Mouse (Mus musculus): Measurements from ENCODE around the gene Zfp398.
"Not testable (repeated sequence)": the region's sequence is repeated elsewhere in the genome, so short reads cannot be mapped to it uniquely, and the experiment has no call there.

The Zfp398 gene

GRCm38 (mm10) chr6:47824241-47824640, 11.2 kb upstream of the Zfp398 start:
- DNase-seq (ENCODE audit: low spot score in 2 of 2): no peak

- no peak for DNase-seq (ENCODE audit: low spot score in 2 of 2)
Measured at GRCm38 (mm10) chr6:47827462-47827861, 8.0 kb upstream of the Zfp398 start.

GRCm38 (mm10) chr6:47828950-47829349, 6.5 kb upstream of the Zfp398 start:
- no peak for DNase-seq (ENCODE audit: low spot score in 2 of 2)

GRCm38 (mm10) chr6:47830104-47831078, 5.1 kb upstream of the Zfp398 start, which contains the start of gene Zfp786:
Zfp786 (minus strand) TSS chr6:47830867.
- DNase-seq (ENCODE audit: low spot score in 2 of 2): peak; percentile 87 to 89

GRCm38 (mm10) chr6:47832220-47832619, 3.2 kb upstream of the Zfp398 start:
- DNase-seq (ENCODE audit: low spot score in 2 of 2): no peak

GRCm38 (mm10) chr6:47835984-47836521, 592 bp downstream of the Zfp398 start:
- peak; percentile 45 to 49 for DNase-seq (ENCODE audit: low spot score in 2 of 2)

- DNase-seq (ENCODE audit: low spot score in 2 of 2): no peak
Measured at GRCm38 (mm10) chr6:47837630-47838029, 2.2 kb downstream of the Zfp398 start.

GRCm38 (mm10) chr6:47841077-47841476, 5.6 kb downstream of the Zfp398 start:
- no peak for DNase-seq (ENCODE audit: low spot score in 2 of 2)

GRCm38 (mm10) chr6:47841831-47842230, 6.4 kb downstream of the Zfp398 start:
- DNase-seq (ENCODE audit: low spot score in 2 of 2): no peak

GRCm38 (mm10) chr6:47842337-47842736, 6.9 kb downstream of the Zfp398 start:
- no peak for DNase-seq (ENCODE audit: low spot score in 2 of 2)

GRCm38 (mm10) chr6:47845779-47846178, 10.3 kb downstream of the Zfp398 start:
- DNase-seq (ENCODE audit: low spot score in 2 of 2): no peak

GRCm38 (mm10) chr6:47857241-47857640, 21.8 kb downstream of the Zfp398 start:
- no peak for DNase-seq (ENCODE audit: low spot score in 2 of 2)

- not testable (repeated sequence) for DNase-seq (ENCODE audit: low spot score in 2 of 2)
Measured at GRCm38 (mm10) chr6:47857729-47858128, 22.3 kb downstream of the Zfp398 start.

- DNase-seq (ENCODE audit: low spot score in 2 of 2): no peak
Measured at GRCm38 (mm10) chr6:47872266-47872665, 36.8 kb downstream of the Zfp398 start.

- no peak for DNase-seq (ENCODE audit: low spot score in 2 of 2)
Measured at GRCm38 (mm10) chr6:47877058-47877457, 41.6 kb downstream of the Zfp398 start, which contains the start of gene Zfp282. Zfp282 (plus strand) TSS chr6:47877204.

GRCm38 (mm10) chr6:47877461-47878132, 42.1 kb downstream of the Zfp398 start:
- peak; percentile 82 to 85 for DNase-seq (ENCODE audit: low spot score in 2 of 2)

GRCm38 (mm10) chr6:47878133-47878514, 42.7 kb downstream of the Zfp398 start:
- no peak for DNase-seq (ENCODE audit: low spot score in 2 of 2)

- DNase-seq (ENCODE audit: low spot score in 2 of 2): no peak
Measured at GRCm38 (mm10) chr6:47878593-47878992, 43.1 kb downstream of the Zfp398 start.

GRCm38 (mm10) chr6:47879049-47879716, 43.7 kb downstream of the Zfp398 start:
- DNase-seq (ENCODE audit: low spot score in 2 of 2): no peak

- no peak for DNase-seq (ENCODE audit: low spot score in 2 of 2)
Measured at GRCm38 (mm10) chr6:47880166-47880565, 44.7 kb downstream of the Zfp398 start.

- no peak for DNase-seq (ENCODE audit: low spot score in 2 of 2)
Measured at GRCm38 (mm10) chr6:47888812-47889383, 53.4 kb downstream of the Zfp398 start.
